Mouse (Mus musculus) heart, embryonic 13.5 days (tissue): Measurements from ENCODE around the gene Ovol1. TPM values are rescaled to one million over a fixed set of nuclear protein-coding genes. Genes with fewer than 3 reads are reported as not detected.
A peak's percentile ranks its signal among the peaks of the same experiment; 100 is the strongest.

Source experiments
- ATAC-seq: fragments of 200-750 bp; cut with Nextera tagmentation; 2 replicates; pipeline ENCODE4 v1.8.0; 2017; ENCODE audit warnings: moderate TSS enrichment; ENCODE audit not compliant: insufficient number of reproducible peaks, low FRiP score, low TSS enrichment; ENCODE audit errors: extremely low read depth
- H3K27ac ChIP-seq: fragments of 300-500 bp; sonication (generic); replicated peaks from 2 replicates; pipeline ENCODE4 v1.5.1; 2015; ENCODE audit warnings: moderate library complexity, mild to moderate bottlenecking, inconsistent platforms
- H3K27me3 ChIP-seq: fragments of 300-500 bp; sonication (generic); replicated peaks from 2 replicates; pipeline ENCODE4 v1.6.1; 2015; ENCODE audit warnings: mild to moderate bottlenecking, inconsistent platforms
- H3K36me3 ChIP-seq: fragments of 300-500 bp; sonication (generic); 2 replicates; pipeline ENCODE4 v1.6.1; 2015; ENCODE audit warnings: mild to moderate bottlenecking, inconsistent platforms
- H3K4me1 ChIP-seq: fragments of 300-500 bp; sonication (generic); 2 replicates; pipeline ENCODE4 v1.6.1; 2015; ENCODE audit warnings: inconsistent platforms
- H3K4me2 ChIP-seq: fragments of 300-500 bp; sonication (generic); 2 replicates; pipeline ENCODE4 v1.6.1; 2015; ENCODE audit warnings: inconsistent platforms, mild to moderate bottlenecking, moderate library complexity
- H3K4me3 ChIP-seq: fragments of 300-500 bp; sonication (generic); 2 replicates; pipeline ENCODE4 v1.5.1; 2015; ENCODE audit warnings: moderate library complexity, mild to moderate bottlenecking, inconsistent platforms
- H3K9ac ChIP-seq: fragments of 300-500 bp; sonication (generic); 2 replicates; pipeline ENCODE4 v1.6.1; 2015; ENCODE audit warnings: inconsistent platforms, mild to moderate bottlenecking, moderate library complexity
- H3K9me3 ChIP-seq: fragments of 300-500 bp; sonication (generic); 2 replicates; pipeline ENCODE4 v1.6.1; 2016; ENCODE audit warnings: inconsistent platforms
- WGBS: fragments of 180-500 bp; shearing (Covaris S2); methylation state at CpG from one replicate; pipeline ENCODE4 v1.1.7; 2015; ENCODE audit warnings: mixed read lengths; 5-methylcytosine and 5-hydroxymethylcytosine counted together
- polyA plus RNA-seq: library from polyadenylated mRNA; unstranded; fragments of >200 nt; fragmentation: Nextera tagmentation; extraction: Ambion mirVana; gene quantifications from 2 replicates; pipeline ENCODE4 v1.2.1, GENCODE M21; 2015

Ovol1 gene
- polyA plus RNA-seq, 1 experiment from 2014 or later, result 0.07 TPM

- no peak overlapping the region for H3K4me2 ChIP-seq
- ATAC-seq, result no peak
- H3K27ac ChIP-seq, result no peak overlapping the region
- no peaks in the 10 kb centered on the region for H3K9me3 ChIP-seq
- no peak overlapping the region for H3K4me3 ChIP-seq
- no peak overlapping the region for H3K9ac ChIP-seq
- 82% methylated on average over 6 of the region's 6 CpGs for WGBS
- no peaks in the 10 kb centered on the region for H3K36me3 ChIP-seq
- no peaks in the 10 kb centered on the region for H3K4me1 ChIP-seq
- H3K27me3 ChIP-seq, result no peaks in the 10 kb centered on the region
Observed at GRCm38 (mm10) chr19:5591888-5592287, 31.4 kb upstream of the Ovol1 start.

GRCm38 (mm10) chr19:5589159-5589558 is 28.7 kb upstream of the Ovol1 start:
- Histone ChIP-seq H3K4me3 (no peak overlapping the region), H3K9ac (no peak overlapping the region), H3K27me3 (peaks cover 4% of the 10 kb centered on the region), H3K9me3 (no peaks in the 10 kb centered on the region), H3K27ac (no peak overlapping the region), H3K4me2 (no peak overlapping the region), H3K36me3 (no peaks in the 10 kb centered on the region), H3K4me1 (no peaks in the 10 kb centered on the region)
- 72% methylated on average over 9 of the region's 9 CpGs for WGBS
- ATAC-seq, result no peak

- Histone ChIP-seq H3K27ac (no peak overlapping the region), H3K27me3 (peaks cover 18% of the 10 kb centered on the region), H3K36me3 (no peaks in the 10 kb centered on the region), H3K9me3 (no peaks in the 10 kb centered on the region), H3K4me1 (no peaks in the 10 kb centered on the region), H3K4me3 (no peak overlapping the region), H3K4me2 (no peak overlapping the region), H3K9ac (no peak overlapping the region)
- 68% methylated on average over 2 of the region's 2 CpGs for WGBS
- ATAC-seq, result no peak; the same call in 1 of the 2 replicates
Observed at GRCm38 (mm10) chr19:5581995-5582394, 21.5 kb upstream of the Ovol1 start.

GRCm38 (mm10) chr19:5580776-5581175 is 20.3 kb upstream of the Ovol1 start:
- H3K9ac ChIP-seq, result no peak overlapping the region
- ATAC-seq, result no peak
- H3K9me3 ChIP-seq, result no peaks in the 10 kb centered on the region
- no peak overlapping the region for H3K4me2 ChIP-seq
- H3K4me3 ChIP-seq, result no peak overlapping the region
- H3K36me3 ChIP-seq, result no peaks in the 10 kb centered on the region
- no peaks in the 10 kb centered on the region for H3K4me1 ChIP-seq
- no peak overlapping the region for H3K27ac ChIP-seq
- 81% methylated on average over 6 of the region's 6 CpGs for WGBS
- peaks cover 18% of the 10 kb centered on the region for H3K27me3 ChIP-seq

GRCm38 (mm10) chr19:5579971-5580370 is 19.5 kb upstream of the Ovol1 start:
- H3K27me3 ChIP-seq, result peaks cover 18% of the 10 kb centered on the region
- no peak overlapping the region for H3K4me3 ChIP-seq
- no peaks in the 10 kb centered on the region for H3K9me3 ChIP-seq
- no peak overlapping the region for H3K4me2 ChIP-seq
- H3K27ac ChIP-seq, result no peak overlapping the region
- WGBS, result 57% methylated on average over 4 of the region's 4 CpGs
- H3K9ac ChIP-seq, result no peak overlapping the region
- ATAC-seq, result no peak
- no peaks in the 10 kb centered on the region for H3K36me3 ChIP-seq
- H3K4me1 ChIP-seq, result no peaks in the 10 kb centered on the region

- no peak overlapping the region for H3K27ac ChIP-seq
- no peak overlapping the region for H3K4me2 ChIP-seq
- no peaks in the 10 kb centered on the region for H3K4me1 ChIP-seq
- WGBS, result 87% methylated on average over 1 of the region's 1 CpGs
- H3K4me3 ChIP-seq, result no peak overlapping the region
- H3K27me3 ChIP-seq, result peaks cover 7% of the 10 kb centered on the region; the same call in 1 of the 2 replicates
- H3K36me3 ChIP-seq, result peaks cover 15% of the 10 kb centered on the region
- ATAC-seq, result no peak
- H3K9ac ChIP-seq, result no peak overlapping the region
- H3K9me3 ChIP-seq, result no peaks in the 10 kb centered on the region
Observed at GRCm38 (mm10) chr19:5575336-5575735, 14.9 kb upstream of the Ovol1 start.

- H3K27me3 ChIP-seq, result peaks cover 13% of the 10 kb centered on the region
- peaks cover 10% of the 10 kb centered on the region for H3K4me1 ChIP-seq
- H3K9ac ChIP-seq, result no peak overlapping the region
- no peak overlapping the region for H3K4me3 ChIP-seq
- no peak for ATAC-seq
- H3K36me3 ChIP-seq, result peaks cover 26% of the 10 kb centered on the region
- WGBS, result 81% methylated on average over 19 of the region's 19 CpGs
- no peaks in the 10 kb centered on the region for H3K9me3 ChIP-seq
- no peak overlapping the region for H3K4me2 ChIP-seq
- no peak overlapping the region for H3K27ac ChIP-seq
Observed at GRCm38 (mm10) chr19:5572331-5573125, 12.1 kb upstream of the Ovol1 start.

GRCm38 (mm10) chr19:5571831-5572230 is 11.4 kb upstream of the Ovol1 start:
- Histone ChIP-seq H3K27me3 (peaks cover 13% of the 10 kb centered on the region), H3K36me3 (peaks cover 26% of the 10 kb centered on the region), H3K4me1 (peaks cover 15% of the 10 kb centered on the region), H3K27ac (no peak overlapping the region), H3K9ac (no peak overlapping the region), H3K4me2 (no peak overlapping the region), H3K4me3 (no peak overlapping the region), H3K9me3 (no peaks in the 10 kb centered on the region)
- no peak for ATAC-seq
- WGBS, result 59% methylated on average over 5 of the region's 5 CpGs

GRCm38 (mm10) chr19:5570353-5571246 is 10.2 kb upstream of the Ovol1 start:
- H3K4me2 ChIP-seq, result no peak overlapping the region
- H3K4me1 ChIP-seq, result peaks cover 21% of the 10 kb centered on the region
- no peak overlapping the region for H3K9ac ChIP-seq
- H3K27me3 ChIP-seq, result peaks cover 25% of the 10 kb centered on the region
- no peak for ATAC-seq
- no peak overlapping the region for H3K4me3 ChIP-seq
- WGBS, result 87% methylated on average over 32 of the region's 32 CpGs
- H3K9me3 ChIP-seq, result no peaks in the 10 kb centered on the region
- peaks cover 26% of the 10 kb centered on the region for H3K36me3 ChIP-seq
- no peak overlapping the region for H3K27ac ChIP-seq

- WGBS, result 82% methylated on average over 10 of the region's 10 CpGs
- Histone ChIP-seq H3K36me3 (peaks cover 26% of the 10 kb centered on the region), H3K27me3 (peaks cover 35% of the 10 kb centered on the region), H3K9me3 (no peaks in the 10 kb centered on the region), H3K4me1 (peaks cover 21% of the 10 kb centered on the region), H3K27ac (no peak overlapping the region), H3K9ac (peak overlapping the region; percentile 83; the same call in 1 of the 2 replicates), H3K4me3 (no peak overlapping the region), H3K4me2 (no peak overlapping the region)
- ATAC-seq, result no peak
Observed at GRCm38 (mm10) chr19:5569521-5569920, 9.1 kb upstream of the Ovol1 start.

- peaks cover 26% of the 10 kb centered on the region for H3K36me3 ChIP-seq
- peaks cover 45% of the 10 kb centered on the region for H3K27me3 ChIP-seq
- H3K27ac ChIP-seq, result peak overlapping the region; percentile 89; the same call in 1 of the 2 replicates
- H3K4me3 ChIP-seq, result peak overlapping the region; percentile 67
- peak overlapping the region; percentile 83 for H3K9ac ChIP-seq
- H3K4me2 ChIP-seq, result peak overlapping the region; percentile 98
- no peak for ATAC-seq
- H3K9me3 ChIP-seq, result no peaks in the 10 kb centered on the region
- peaks cover 21% of the 10 kb centered on the region for H3K4me1 ChIP-seq
- WGBS, result 8% methylated on average over 27 of the region's 27 CpGs
Observed at GRCm38 (mm10) chr19:5568470-5569140, 8.2 kb upstream of the Ovol1 start.
